Mouse (Mus musculus) megakaryocyte, embryonic 14.5 days (primary cell): ENCODE measurements at regions not wholly inside any gene's neighbourhood (a gene's known extent, or its start where the extent isn't known, plus 50 kb on each side); places are given as distances from the start of the nearest gene placed in this dataset.

Source experiments
- H3K27me3 ChIP-seq: replicated peaks from 2 replicates; pipeline ENCODE3; 2012; ENCODE audit warnings: inconsistent platforms
- H3K36me3 ChIP-seq: replicated peaks from 2 replicates; pipeline ENCODE3; 2012; ENCODE audit warnings: low read length, inconsistent platforms, mixed read lengths
- H3K4me1 ChIP-seq: 2 replicates; pipeline ENCODE4 v1.6.1; 2012; ENCODE audit warnings: inconsistent platforms
- H3K4me3 ChIP-seq: replicated peaks from 2 replicates; pipeline ENCODE3; 2012; ENCODE audit warnings: moderate library complexity, mild to moderate bottlenecking, inconsistent platforms
- H3K9me3 ChIP-seq: 2 replicates; pipeline ENCODE4 v1.6.1; 2012; ENCODE audit warnings: inconsistent platforms
- FLI1 ChIP-seq: IDR thresholded peaks from 2 replicates; pipeline ENCODE4 v1.6.1; 2012; ENCODE audit warnings: low read length, inconsistent platforms, mixed read lengths
- GATA1 ChIP-seq: IDR thresholded peaks from 3 replicates; pipeline ENCODE4 v1.6.1; 2012; ENCODE audit warnings: mixed read lengths, low read length, inconsistent platforms, borderline replicate concordance

DNA sequence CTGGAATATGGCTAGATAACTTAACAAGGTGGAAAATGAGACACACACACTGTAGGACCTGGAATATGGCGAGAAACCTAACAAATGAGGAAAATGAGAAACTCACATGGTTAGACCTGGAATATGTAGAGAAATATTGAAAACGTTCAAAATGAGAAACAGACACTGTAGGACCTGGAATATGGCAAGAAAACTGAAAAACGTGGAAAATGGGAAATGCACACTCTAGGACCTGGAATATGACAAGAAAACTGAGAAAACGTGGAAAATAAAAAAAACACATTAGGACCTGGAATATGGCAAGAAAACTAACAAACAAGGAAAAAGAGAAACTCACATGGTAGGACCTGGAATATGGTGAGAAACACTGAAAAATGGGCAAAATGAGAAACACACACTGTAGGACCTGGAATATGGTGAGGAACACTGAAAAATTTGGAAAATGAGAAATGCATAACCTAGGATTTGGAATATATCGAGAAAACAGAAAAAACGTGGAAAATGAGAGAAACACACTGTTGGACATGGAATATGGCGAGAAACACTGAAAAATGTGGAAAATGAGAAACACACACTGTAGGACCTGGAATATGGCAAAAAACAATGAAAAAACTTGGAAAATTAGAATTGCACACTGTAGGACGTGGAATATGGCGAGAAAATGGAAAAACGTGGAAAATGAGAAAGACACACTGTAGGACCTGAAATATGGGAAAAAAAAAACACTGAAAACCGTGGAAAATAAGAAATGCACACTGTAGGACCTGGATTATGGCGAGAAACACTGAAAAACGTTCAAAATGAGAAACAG lies 77.3 kb upstream of the Vmn1r2 start:
- H3K36me3 ChIP-seq = no peaks in the 10 kb centered on the region
- no peak overlapping the region for H3K4me3 ChIP-seq
- no peaks in the 10 kb centered on the region; the same call in 1 of the 2 replicates for H3K4me1 ChIP-seq
- H3K27me3 ChIP-seq = no peaks in the 10 kb centered on the region
- TF ChIP-seq FLI1 (no peak), GATA1 (no peak)
- peaks cover 38% of the 10 kb centered on the region for H3K9me3 ChIP-seq

DNA sequence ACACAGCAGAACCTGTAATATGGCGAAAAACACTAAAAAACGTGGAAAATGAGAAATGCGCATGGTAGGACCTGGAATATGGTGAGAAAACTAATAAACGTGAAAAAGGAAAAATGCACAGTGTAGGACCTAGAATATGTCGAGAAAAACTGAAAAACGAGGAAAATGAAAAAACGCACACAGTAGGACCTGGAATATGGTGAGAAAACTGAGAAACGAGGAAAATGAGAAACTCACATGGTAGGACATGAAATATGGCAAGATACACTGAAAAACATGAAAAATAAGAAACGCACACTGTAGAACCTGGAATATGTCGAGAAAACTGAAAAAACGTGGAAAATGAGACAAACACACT lies 76.8 kb upstream of the Vmn1r2 start:
- H3K36me3 ChIP-seq = no peaks in the 10 kb centered on the region
- H3K9me3 ChIP-seq = peaks cover 32% of the 10 kb centered on the region
- H3K4me3 ChIP-seq = no peak overlapping the region
- H3K4me1 ChIP-seq = no peaks in the 10 kb centered on the region; the same call in 1 of the 2 replicates
- H3K27me3 ChIP-seq = no peaks in the 10 kb centered on the region
- TF ChIP-seq FLI1 = no peak
- TF ChIP-seq GATA1 = no peak

DNA sequence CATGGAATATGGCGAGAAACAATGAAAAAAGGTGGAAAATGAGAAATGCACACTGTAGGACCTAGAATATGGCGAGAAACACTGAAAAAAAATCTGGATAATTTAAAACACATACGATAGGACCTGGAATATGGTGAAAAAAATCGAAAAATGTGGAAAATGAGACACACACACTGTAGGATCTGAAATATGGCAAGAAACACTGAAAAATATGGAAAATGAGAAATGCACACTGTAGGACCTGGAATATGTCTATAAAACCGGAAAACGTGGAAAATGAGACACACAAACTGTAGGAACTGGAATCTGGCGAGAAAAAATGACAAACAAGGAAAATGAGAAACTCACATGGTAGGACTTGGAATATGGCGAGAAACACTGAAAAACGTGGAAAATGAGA lies 76.4 kb upstream of the Vmn1r2 start:
- H3K4me3 ChIP-seq = no peak overlapping the region
- H3K36me3 ChIP-seq = no peaks in the 10 kb centered on the region
- H3K9me3 ChIP-seq = peaks cover 28% of the 10 kb centered on the region
- H3K4me1 ChIP-seq = no peaks in the 10 kb centered on the region; the same call in 1 of the 2 replicates
- no peaks in the 10 kb centered on the region for H3K27me3 ChIP-seq
- TF ChIP-seq FLI1 = no peak
- no peak for TF ChIP-seq GATA1
